Mouse (Mus musculus) heart, postnatal 0 days (tissue): Measurements from ENCODE around the gene Comp.

ENCODE experiments used
- CTCF ChIP-seq: IDR thresholded peaks from 2 replicates; pipeline ENCODE4 v1.5.1; 2016; ENCODE audit warnings: antibody characterized with exemption, control low read depth, low read depth
- EP300 ChIP-seq: IDR thresholded peaks from 2 replicates; pipeline ENCODE4 v1.6.1; 2016; ENCODE audit warnings: antibody characterized with exemption, low read depth

DNA sequence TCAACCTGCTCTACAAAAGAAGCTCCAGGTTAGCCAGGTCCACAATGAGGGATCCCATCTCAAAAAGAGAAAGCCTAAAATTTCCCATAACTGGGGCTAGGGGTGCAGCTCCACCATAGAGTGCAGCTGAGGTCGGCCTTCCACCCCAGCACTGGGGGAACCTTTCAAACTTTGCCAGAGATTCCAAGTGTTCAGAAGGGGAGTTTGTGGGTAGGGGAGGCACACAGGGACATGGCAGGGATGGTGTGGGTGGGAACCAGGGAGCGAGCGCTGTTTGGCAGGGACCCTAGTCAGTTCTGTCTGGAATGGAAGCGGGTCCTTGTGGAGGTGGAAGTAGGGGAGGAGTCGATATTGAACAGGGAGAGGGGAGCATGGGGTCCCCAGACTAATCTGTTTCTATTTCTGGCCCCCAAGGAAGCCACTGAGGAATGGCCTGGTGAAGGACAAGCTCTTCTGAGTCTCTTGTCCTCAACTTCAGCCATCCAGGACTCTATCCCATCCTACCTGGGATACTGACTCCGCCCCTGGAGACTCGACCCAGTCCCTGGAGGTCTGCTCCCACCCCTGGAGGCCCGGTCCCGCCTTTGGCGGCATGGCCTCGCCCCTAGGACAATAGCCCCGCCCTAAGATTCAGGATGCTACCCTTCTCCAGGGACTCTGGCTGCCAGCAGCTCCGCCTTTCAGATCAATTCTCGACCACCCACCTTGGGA is 44.1 kb upstream of the Comp start, which contains the start of gene Gdf1:
- no peak for TF ChIP-seq CTCF
- no peak for TF ChIP-seq EP300
